Comparison of ENCODE assay signal across 20 mouse cellular contexts in genomic region chr6:35011953-35012352, GRCm38 (mm10). TPM values are rescaled to one million over a fixed set of nuclear protein-coding genes. Genes with fewer than 3 reads are reported as not detected.
A peak's percentile ranks its signal among the peaks of the same experiment; 100 is the strongest.
DNase-seq lines count a peak whose midpoint lies in the region; ATAC-seq and TF ChIP-seq lines count a peak whose summit lies in the region.
"Had no signal": no experiment of that assay in that cellular context is flagged by ENCODE, and none has a peak within 500 bp of the region (broad histone marks: within the 10 kb centered on the region; RNA-seq: fewer than 3 reads in every experiment).

No protein-coding gene starts in this region.

- H3K4me2 ChIP-seq in forebrain, postnatal 0 days (ENCODE audit: low read depth) = no peak overlapping the region
- H3K4me2 ChIP-seq: heart, embryonic 15.5 days; hindbrain, embryonic 13.5 days had no signal

- no peaks in the 10 kb centered on the region for H3K9me3 ChIP-seq in forebrain, postnatal 0 days (ENCODE audit: low read length)
- no peaks in the 10 kb centered on the region for H3K9me3 ChIP-seq in heart, embryonic 10.5 days
- H3K9me3 ChIP-seq: heart, embryonic 15.5 days; hindbrain, embryonic 13.5 days had no signal

- TF ChIP-seq CTCF in layer of hippocampus, adult 2 months (conservative IDR thresholded peaks at IDR 0.05) = no peak
- no peak for TF ChIP-seq CTCF in forebrain, postnatal 0 days (IDR thresholded peaks at IDR 0.05; ENCODE audit: low read depth)

- H3K4me3 ChIP-seq in layer of hippocampus, adult 2 months = no peak overlapping the region
- no peak overlapping the region for H3K4me3 ChIP-seq in forebrain, postnatal 0 days (ENCODE audit: low read depth, low read length)
- no peak overlapping the region for H3K4me3 ChIP-seq in heart, embryonic 10.5 days
- H3K4me3 ChIP-seq: heart, embryonic 15.5 days; hindbrain, embryonic 13.5 days had no signal

- no peaks in the 10 kb centered on the region for H3K4me1 ChIP-seq in forebrain, postnatal 0 days (ENCODE audit: insufficient read depth)
- H3K4me1 ChIP-seq in heart, embryonic 10.5 days = no peaks in the 10 kb centered on the region; the same call in 1 of the 2 replicates
- H3K4me1 ChIP-seq: hindbrain, embryonic 13.5 days had no signal

- H3K9ac ChIP-seq in forebrain, postnatal 0 days = no peak overlapping the region
- H3K9ac ChIP-seq: heart, embryonic 15.5 days; hindbrain, embryonic 13.5 days had no signal

- H3K27me3 ChIP-seq in forebrain, postnatal 0 days (ENCODE audit: insufficient read depth, low read length) = no peaks in the 10 kb centered on the region
- no peaks in the 10 kb centered on the region for H3K27me3 ChIP-seq in heart, embryonic 10.5 days (ENCODE audit: insufficient read depth, poor library complexity, severe bottlenecking)
- H3K27me3 ChIP-seq: heart, embryonic 15.5 days; hindbrain, embryonic 13.5 days had no signal

- H3K36me3 ChIP-seq in forebrain, postnatal 0 days (ENCODE audit: insufficient read depth) = no peaks in the 10 kb centered on the region
- no peaks in the 10 kb centered on the region for H3K36me3 ChIP-seq in heart, embryonic 10.5 days
- H3K36me3 ChIP-seq: heart, embryonic 15.5 days had no signal

- peak; percentile 12 for DNase-seq in embryo, embryonic 10.5 days (ENCODE audit: low spot score)
- DNase-seq in embryo, embryonic 9.5 days (ENCODE audit: extremely low spot score) = no peak
- no peak for DNase-seq in layer of hippocampus, adult 2 months (ENCODE audit: low spot score in 2 of 2)
- no peak for DNase-seq in layer of hippocampus, adult 11-12 months (ENCODE audit: low spot score)
- DNase-seq in forebrain, postnatal 0 days = peak; percentile 43
- no peak for DNase-seq in kidney, postnatal 4 days
- DNase-seq in heart, embryonic 10.5 days (ENCODE audit: low spot score) = no peak
- DNase-seq: adrenal gland, postnatal 10 days; B cell, adult 2 months; cerebellum, adult 2 months; cerebellum, postnatal 10 days; embryo, embryonic 11 days; gastrocnemius, postnatal 36 days; heart, postnatal 14 days; kidney, adult 11 months had no signal

- peak; percentile 78; the same call in 1 of the 2 replicates for ATAC-seq in forebrain, postnatal 0 days
- ATAC-seq: CD4-positive, CD25-positive, alpha-beta regulatory T cell, adult 4 months; hindbrain, postnatal 0 days had no signal

- 71% methylated on average over 1 of the region's 1 CpGs for WGBS in forebrain, postnatal 0 days
- WGBS in heart, embryonic 10.5 days = 68% methylated on average over 1 of the region's 1 CpGs

- 0 out of 2 replicates have a peak overlapping the region, but pooled peaks have one; percentile 15 for H3K27ac ChIP-seq in layer of hippocampus, adult 2 months
- H3K27ac ChIP-seq in forebrain, postnatal 0 days (ENCODE audit: low read depth, low read length) = no peak overlapping the region
- H3K27ac ChIP-seq in heart, embryonic 10.5 days = no peak overlapping the region
- H3K27ac ChIP-seq: heart, embryonic 15.5 days; hindbrain, embryonic 13.5 days; hindbrain, postnatal 0 days had no signal

RNA-seq across cellular contexts. Expression of gene Slc23a4, which starts 23.7 kb away (rescaled TPM):
- total RNA-seq in layer of hippocampus, adult 2 months (2021) = 1 to 10 TPM in 1 of 2 experiments, under 1 TPM in 1; 0.88 to 1.2 TPM
- total RNA-seq in forebrain, postnatal 0 days (2014; rRNA removed) = 1.1 and 1.9 TPM in 2 replicates
- 0.48 and 0.52 TPM in 2 replicates for polyA plus RNA-seq in forebrain, postnatal 0 days (2015; fragmentation: Nextera tagmentation; extraction: Ambion mirVana)
- polyA plus RNA-seq in heart, embryonic 10.5 days (2016; fragmentation: Nextera tagmentation; extraction: Ambion mirVana) = 0.12 and 0.41 TPM in 2 replicates
- total RNA-seq: gastrocnemius, adult 8-10 months; gastrocnemius, postnatal 36 days had no signal

Comparison
In these comparisons a context has a peak if more than half of its experiments do, and no peak if none do; other contexts are left out.
1. DNase-seq: peak in embryo, embryonic 10.5 days (single experiment) and forebrain, postnatal 0 days (single experiment); none in embryo, embryonic 9.5 days (single experiment), layer of hippocampus, adult 2 months (0 of 2), layer of hippocampus, adult 11-12 months (single experiment), kidney, postnatal 4 days (0 of 2) and heart, embryonic 10.5 days (single experiment).